Mouse (Mus musculus) naive thymus-derived CD4-positive, alpha-beta T cell, adult 2 months (primary cell): Measurements from ENCODE around the gene Large1.
"Not testable (repeated sequence)": the region's sequence is repeated elsewhere in the genome, so short reads cannot be mapped to it uniquely, and the experiment has no call there.

Experiments used
- DNase-seq: peaks from one replicate; pipeline ENCODE4 v3.0.0-alpha.2; 2011; ENCODE audit warnings: low read depth

Gene Large1

DNA sequence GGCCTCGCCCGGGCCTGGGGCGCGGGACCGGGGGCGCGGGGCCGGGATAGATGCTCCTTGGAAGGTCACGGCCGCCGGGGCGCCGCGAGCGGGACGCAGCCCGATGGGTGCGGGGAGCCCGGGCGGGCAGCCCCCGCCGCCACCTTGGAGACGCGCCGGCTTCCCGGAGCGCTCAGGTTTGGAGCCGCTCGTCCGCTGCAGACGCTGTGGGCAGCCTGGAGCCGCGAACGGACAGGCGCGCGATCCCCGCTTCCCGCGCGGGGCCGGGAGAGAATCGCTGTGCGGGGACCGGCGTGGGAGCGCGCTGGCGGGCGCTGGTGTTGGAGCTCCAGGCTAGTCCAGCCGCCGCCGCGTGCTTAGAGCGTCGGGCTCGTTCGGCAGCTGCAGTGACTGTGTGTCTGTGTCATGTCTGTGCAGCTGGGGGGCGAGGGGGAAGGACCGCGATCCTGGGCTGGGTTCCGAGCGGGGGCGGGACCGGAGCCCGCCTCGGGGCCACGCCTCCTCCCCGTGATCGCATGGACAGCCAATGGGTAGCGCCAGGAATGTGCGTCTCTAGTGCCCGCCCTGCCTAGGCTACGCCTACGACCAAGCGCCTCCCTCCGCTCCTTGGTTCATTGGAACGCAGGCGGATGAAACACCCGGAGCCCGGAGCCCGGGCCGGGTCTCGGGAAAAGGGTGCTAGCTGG lies at the start of gene Large1:
Gene Large1, minus strand, starts transcription at position 433 of the 686 bp plus-strand sequence.
- peak; percentile 79 for DNase-seq

DNA sequence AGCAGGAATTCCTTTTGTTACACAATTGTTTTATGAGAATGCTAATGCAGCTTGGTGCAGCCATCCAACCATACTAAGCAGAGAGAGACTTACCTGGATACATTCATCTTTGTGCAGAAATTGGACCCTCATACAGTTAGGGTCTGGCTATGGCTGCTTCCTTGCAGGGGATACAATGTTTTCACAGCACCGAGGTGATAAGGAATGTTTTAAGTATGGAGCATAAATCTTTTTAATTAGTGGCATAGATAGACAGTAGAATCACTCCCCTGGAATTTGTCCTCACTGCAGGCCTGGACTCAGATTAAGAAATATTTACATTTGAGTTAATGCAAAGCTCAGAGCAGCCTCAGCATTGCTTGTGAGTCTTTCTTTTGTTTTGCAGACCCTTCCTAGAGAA lies 47.0 kb upstream of the Large1 start:
- no peak for DNase-seq

DNA sequence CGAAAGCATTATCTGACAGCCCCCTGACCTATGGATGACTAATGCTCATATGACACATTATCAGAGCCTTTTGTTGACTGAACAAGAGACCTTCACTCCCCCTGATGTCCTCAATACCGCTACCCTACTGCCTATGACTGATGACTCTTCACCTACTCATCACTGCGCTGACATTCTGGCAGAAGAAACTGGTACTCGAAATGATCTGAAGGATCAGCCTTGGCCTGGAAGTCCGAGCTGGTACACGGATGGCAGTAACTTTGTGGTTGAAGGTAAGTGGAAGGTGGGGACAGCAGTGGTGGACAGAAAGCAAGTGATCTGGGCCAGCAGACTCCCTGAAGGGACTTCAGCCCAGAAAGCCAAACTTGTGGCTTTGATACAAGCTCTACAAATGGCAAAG lies 19.7 kb upstream of the Large1 start:
- not testable (repeated sequence) for DNase-seq

DNA sequence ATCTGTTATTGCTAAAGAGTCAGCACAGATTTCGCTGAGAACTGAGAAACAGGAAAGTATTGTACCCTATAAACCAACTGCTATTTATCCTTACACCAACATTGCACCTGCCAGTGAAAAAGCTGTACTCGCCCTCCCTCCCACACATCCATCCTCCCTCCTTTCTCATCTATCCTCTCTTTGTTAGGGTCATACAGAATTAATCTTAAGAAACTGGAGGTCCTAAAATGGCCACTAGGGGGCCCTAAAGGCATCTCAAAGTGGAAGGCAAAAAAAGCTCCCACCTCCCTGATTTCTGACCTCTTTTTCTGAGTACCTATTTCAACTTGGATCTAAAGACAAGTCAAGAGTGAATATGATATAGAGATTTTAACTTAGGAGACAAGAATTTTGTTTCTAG lies 2.6 kb upstream of the Large1 start:
- DNase-seq: peak; percentile 57

DNA sequence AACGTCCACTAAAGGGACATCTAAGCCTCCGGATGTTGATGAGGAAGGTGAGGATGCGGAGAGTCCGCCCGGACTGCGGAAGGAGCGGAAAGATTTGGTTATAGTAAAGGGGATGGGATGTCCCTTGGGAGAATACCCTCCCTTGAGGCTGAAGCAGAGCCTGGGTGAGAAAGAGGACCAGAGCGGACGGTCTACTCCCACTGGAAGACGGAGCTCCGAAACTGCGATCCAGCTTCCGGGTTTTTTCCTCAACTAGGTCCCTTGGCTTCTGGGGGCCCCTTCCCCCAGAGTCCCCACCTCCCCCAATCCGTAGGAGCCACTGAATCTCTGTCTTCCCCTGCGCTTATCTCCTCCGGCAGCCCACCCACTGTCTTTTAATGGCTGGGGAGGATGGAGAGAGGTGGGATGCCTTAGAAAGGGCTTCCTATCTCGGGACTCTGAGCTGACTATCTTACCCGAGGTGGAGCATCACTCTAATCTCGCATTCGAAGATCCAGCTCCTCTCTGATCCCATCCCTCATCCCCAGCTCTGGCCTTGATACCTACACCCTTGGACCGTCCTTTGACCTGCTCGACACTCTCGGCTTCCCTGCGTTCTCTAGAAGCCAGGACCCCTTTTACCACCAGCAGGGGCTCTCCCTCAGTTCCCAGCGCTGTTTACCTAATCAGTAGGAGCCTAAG lies 1.0 kb upstream of the Large1 start:
- DNase-seq: peak; percentile 15

DNA sequence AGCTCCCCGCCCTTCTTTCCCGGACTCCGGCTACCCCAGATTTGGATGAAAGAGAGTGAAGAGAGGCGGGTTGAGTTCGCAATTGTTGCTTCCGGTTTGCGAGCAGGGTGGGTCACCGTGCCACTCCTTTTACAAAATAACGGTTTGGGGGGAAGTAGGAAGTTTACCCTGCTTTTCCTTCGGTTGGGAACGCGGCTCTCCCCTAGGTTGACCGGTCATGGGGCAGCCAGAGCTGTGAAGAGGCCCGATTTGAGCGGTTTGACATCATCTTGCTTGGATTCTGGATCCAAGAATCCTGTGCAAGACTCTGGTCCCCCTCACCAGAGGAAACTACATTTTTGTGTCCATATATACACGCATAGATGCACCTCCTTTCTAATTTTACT lies 447 bp upstream of the Large1 start:
- DNase-seq: no peak

DNA sequence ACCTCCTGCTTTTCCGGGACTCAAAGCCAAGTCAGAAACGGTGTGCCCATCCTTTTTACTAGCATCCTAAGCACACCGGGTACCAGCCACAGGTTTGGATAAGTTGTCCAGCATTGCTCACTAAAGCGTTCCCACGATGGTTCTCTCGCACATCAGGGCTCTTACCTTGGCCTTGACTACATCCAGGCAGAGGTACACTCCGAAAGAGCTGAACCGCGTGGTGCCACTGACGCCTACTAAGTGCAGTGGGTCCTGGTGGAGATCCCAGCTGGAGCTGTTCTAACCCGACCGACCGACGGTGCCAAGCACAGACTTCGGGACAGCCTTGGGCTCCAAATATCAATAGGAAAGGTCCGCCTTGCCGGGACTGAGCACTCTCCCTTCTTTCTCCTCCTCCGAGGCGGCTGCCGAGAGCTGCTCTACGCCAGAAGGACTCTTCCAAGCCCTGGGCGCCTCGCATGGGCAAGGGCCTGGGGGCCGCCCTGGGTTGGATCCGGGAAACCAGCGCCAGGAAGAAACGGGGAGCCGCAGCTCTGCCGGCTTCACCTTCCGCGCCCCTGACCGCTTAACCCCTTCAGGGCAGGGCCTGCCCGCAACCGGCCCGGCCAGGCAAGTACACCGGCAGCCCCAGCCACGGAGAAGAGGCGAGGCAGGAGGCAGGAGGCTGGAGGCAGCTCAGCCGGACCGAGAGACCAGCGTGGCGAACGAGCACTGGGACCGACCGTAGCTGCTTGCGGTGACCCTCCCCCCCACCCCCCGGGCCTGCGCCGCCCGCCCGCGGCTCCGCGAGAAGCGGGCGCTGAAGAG lies 836 bp downstream of the Large1 start:
- DNase-seq: peak; percentile 19

DNA sequence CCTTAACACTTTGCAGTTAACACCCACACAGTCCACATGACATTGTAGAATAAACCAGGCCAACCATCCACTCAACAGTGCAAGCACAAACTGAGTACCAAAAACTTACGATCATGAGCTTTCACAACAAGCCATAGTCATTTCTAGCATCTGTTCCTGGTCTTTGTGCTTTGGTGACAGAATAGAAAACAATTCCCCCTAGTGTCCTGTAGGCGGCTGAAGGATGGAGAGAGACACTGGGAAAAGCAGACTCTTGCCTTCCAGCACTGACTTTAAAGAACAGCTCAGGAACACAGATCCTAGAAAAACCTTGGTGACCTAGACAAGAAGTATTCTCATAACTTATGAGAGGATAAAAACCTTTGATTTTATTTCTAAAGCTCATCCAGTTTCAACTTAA lies 3.0 kb downstream of the Large1 start:
- DNase-seq: no peak

DNA sequence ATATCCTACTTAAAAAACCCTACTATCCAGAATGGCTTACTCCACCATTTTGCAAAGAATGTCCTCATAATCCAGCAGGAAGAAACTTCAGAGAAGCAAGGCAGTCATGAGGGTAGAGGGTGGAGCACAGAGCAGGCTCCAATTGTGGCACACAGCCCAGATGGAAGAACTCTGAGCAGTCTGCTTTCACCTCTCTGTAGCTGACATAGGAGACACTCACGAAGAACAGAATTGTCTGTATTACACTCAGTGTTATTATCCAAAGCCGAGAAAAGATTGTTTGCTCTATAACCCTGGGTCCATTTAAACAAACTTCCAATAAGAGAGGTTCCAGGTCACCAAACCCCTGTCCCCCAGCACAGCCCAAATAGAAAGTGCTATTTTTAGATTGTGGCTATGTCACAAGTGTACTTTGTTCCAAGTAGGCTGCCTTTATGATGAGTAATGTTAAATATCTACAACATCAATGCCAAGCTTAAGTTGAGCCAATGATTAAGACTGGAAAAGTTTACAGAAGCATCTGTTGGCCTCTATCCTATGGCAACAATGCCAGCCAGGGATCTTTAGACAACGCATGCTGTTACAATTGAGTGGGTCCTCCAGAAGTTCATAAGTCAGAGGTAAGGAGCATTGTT lies 10.5 kb downstream of the Large1 start:
- no peak for DNase-seq

DNA sequence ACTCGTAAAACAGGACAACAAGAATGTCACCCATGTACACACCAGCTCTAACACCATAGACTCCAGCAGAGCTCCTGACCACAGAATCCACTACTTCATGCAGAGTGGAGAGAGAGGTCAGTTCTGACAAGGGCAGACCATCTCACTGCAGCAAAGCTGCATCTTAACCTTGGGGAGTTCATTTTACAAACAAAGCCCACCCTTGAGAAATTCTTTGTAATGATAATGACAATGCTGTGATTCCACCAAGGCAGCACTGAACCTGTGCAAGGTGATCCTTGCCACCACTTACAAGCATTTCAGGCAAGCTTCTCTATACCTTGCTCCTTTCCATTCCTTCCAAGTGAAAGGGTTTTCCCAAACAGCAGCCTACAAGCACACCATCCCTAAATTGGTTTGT lies 16.5 kb downstream of the Large1 start:
- no peak for DNase-seq

DNA sequence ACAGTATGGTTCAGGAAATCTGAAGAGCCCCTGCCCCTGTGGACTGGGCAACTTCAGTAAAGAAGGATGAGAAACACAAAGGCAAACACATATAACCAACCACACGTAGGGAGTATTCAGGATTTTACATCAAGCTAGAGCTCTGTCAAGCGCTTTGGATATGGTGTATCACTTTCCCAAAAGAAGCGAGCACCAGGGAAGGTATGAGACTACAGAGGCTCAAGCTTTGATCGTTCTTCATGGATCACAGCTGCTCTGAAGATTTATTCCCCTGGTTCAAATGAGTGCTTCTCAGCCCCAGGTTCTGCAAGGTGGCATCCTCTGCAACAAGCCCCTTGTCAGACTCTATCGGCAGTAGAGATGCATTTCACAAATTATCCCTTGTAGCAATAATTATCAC lies 24.2 kb downstream of the Large1 start:
- no peak for DNase-seq

DNA sequence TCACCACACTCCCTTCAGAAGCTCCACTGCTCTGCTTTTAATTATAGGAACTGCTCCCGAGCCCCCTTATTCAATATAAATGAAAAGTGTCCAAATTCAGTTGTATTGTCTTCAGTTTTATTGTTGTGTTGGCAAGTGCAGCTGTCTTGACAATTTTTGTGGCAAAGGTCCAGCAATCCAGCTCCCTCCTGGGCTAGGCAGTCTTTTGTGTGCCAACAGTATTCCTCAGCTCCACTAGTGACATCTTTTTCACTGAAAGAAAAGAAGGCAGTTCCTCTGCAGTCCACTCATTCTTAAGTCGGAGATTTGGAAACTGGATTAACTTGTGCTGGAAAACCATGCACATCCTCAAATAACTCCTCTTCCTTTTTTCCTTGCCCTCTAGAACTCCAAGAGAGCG lies 25.3 kb downstream of the Large1 start:
- DNase-seq: no peak

DNA sequence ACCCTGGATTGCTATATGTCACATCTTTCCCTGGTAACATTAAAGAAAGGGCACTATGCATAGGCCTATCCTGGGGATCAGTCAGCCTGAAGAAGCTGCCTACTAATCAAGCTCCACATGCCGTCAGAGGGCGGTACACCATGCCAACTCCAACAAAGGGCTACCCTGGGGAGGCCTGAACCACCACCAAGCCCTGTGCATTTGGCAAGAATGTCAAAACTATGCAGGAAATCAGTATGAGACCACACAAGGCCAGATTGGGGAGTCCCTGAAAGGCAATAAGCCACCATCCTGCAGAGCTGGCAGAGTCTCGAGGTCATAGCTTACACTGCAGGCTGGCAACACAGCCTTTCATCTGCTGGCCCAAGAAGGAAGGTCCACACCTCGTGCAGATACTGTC lies 28.7 kb downstream of the Large1 start:
- DNase-seq: no peak

DNA sequence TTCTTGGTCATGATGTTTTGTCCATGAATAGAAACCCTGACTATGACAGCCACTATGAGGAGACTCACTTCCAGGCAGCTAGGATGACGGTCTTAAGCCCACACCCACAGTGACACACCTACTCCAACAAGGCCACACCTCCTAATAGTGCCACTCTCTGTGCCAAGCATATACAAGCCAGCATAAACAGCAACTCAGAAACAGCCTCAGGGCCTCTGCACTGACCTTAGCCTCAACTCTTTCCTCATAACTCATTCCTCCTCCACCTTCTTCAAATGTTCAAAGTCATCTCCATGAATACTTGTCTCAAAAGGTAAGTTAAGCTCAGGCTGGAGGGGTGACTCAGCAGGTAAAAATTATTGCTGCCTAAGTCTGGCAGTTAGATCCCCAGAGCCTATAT lies 29.7 kb downstream of the Large1 start:
- DNase-seq: no peak

DNA sequence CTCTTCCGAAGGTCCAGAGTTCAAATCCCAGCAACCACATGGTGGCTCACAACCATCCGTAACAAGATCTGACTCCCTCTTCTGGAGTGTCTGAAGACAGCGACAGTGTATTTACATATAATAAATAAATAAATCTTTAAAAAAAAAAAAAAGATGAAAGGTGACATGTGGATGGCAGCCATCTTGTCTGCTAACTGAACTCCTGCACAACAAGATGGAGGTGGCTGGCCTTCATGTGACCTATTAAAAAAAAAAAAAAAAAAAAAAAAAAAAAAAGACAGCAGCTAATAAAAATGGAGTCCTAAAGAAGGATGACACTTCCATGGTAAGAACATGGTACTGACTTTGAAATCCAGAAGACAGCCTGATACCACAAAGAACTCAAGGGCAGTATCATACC lies 33.8 kb downstream of the Large1 start:
- not testable (repeated sequence) for DNase-seq

DNA sequence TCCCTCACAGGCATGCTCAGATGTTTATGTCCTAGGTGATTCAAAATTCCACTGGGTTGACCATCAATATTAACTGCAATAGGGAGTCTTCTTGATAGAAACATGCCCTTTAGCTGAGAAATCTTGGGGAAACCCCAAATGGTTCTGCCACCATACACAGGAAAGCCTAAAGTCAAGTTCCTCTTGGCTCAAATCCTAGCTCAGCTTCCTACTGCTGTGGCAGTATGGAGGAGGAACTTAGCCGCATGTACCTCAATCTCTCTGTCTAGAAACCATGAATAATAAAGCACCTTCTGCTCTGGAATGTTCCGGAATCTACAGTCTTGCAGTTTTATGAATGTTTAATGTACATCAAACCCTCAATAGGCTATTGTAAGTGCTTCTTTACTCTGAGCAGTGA lies 39.4 kb downstream of the Large1 start:
- DNase-seq: no peak

DNA sequence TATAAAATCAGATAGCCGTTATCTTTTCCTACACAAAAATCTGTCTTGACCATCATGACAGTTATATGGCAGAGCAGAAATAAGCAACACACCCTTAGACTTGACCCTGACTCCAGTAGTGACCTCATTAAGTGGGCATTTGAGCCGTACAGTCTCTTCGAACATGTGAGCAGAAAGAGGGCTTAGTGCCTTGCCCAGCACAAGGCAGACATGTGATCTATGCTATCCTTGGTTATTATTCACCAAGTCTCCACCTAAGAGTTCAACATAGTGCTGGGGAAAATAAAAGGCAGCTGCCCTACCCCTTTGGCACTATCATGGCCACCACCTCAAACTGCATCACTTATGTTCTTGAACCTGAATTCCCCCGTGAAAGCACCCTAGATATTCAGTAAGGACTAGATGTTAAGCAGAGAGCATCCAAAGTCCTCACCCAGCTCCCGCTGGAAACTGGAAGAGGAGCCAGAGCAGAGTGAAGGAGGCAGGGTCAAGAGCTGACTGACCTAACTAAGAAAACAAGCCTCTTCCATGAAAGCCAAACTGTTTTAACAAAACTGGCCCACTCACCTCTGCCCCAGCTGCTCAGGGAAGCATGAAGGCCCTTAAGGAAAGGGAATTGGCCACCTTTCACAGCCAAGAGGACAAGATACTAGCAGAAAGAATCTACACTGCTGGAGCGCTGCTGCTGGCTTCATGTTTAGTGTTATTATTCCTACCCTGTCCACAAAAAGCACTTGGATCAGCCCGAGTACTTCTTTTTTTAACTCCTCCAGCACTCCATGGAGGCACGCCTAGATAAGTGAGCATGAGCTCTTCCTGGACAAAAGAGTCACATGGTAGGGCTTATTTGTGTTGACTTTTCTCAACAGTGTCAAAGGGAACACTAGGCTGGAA lies 40.4 kb downstream of the Large1 start:
- DNase-seq: no peak

DNA sequence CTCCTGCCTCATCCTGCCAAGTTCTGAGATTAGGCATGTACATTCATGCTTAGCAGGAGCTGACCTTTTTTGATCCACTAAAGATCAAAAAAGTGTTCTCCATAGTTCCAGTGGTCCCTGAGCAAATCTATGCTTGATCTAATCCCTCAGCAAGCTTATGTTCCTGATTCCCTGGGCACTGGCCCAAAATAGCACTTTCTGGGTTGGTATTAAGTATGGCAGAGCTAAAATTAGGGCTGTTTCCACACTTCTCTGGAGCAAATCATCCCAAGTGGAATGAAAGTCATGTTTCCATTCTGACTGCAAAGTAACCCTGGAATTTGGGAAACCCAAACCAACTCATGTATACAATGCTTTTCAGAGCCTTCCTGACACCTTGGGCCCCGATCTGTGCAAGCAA lies 42.9 kb downstream of the Large1 start:
- no peak for DNase-seq

DNA sequence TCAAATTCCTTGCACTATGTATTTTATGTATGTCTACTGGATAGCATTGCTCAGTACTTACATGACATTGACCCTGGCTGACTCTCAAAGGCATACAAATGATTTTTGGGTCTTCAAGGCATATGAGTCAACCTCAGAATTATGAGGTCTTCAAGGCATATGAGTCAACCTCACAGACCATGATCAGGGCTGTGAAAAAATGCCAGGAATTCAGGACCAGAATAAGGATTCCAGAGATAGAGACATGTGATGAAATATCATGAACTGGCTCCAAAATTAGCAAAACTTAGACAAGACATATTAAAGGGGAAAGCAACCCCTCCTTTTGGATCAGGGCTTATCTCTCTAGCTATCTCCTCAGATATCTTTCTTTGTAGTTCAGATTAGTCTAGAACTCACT lies 43.3 kb downstream of the Large1 start:
- DNase-seq: no peak

DNA sequence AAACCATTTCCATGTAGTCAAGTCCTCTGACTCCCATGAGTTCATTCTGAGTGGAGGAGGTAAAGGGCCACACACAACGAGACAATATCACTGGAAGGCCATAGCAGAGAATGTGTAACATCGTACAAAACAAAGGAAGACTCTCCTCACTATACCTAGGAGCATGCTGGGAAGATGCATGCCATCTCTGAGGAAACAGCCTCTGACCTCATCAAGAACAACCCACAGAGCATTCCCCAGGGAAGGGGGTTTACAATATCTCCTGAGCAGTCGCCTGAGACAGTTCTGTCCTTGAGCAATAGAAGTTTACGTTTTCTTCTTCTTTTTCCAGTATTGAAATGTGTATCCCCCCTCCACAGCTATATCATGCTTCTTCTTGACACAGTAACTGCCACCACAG lies 49.4 kb downstream of the Large1 start:
- no peak for DNase-seq

DNA sequence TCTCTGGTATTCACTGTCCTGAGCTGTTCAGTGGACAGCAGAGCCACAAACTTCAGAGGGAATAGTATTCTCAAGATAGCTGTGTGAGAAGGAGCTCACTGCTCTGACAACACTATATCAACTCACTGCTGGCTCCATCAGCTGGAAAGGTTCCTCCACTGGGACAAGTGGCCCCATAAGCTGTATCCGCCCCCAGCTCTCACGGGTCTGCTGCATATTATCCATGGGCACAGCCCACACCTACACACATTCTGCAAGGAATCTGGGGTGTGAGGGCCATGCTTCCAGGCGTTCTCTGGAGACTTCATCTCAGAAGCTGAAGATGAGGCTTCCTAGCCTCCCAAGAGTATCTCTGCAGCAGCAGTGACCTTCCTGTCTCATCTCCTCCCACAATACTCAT lies 50.4 kb downstream of the Large1 start:
- DNase-seq: no peak

DNA sequence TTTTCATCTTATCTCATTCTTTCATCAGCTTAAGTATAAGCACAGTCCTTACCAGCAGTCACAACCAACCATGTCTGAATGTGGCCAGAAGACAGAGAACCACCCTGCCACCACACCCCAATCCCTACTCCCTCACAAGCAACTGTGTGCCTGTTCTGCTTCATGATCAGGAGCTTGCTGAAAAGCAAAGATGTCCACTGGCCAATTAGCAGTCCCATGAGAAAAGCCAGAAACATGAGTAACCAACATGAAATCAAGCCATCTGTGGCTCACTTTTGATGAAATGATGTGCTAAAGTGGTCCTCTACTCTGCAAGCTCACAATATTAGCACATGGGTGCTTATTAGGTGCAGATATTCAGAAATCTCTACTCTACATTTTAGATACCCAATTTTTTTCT lies 57.8 kb downstream of the Large1 start:
- no peak for DNase-seq
